Mouse (Mus musculus) midbrain, embryonic 15.5 days (tissue): ENCODE measurements at regions not wholly inside any gene's neighbourhood (a gene's known extent, or its start where the extent isn't known, plus 50 kb on each side); places are given as distances from the start of the nearest gene placed in this dataset.

Experiments used
- ATAC-seq: fragments of 200-750 bp; cut with Nextera tagmentation; replicated peaks from 2 replicates; pipeline ENCODE4 v1.8.0; 2017; ENCODE audit warnings: moderate TSS enrichment
- H3K27ac ChIP-seq: fragments of 300-500 bp; sonication (generic); 2 replicates; pipeline ENCODE4 v1.5.1; 2015; ENCODE audit warnings: mild to moderate bottlenecking, inconsistent platforms
- H3K27me3 ChIP-seq: fragments of 300-500 bp; sonication (generic); replicated peaks from 2 replicates; pipeline ENCODE4 v1.6.1; 2015; ENCODE audit warnings: inconsistent platforms
- H3K36me3 ChIP-seq: fragments of 300-500 bp; sonication (generic); replicated peaks from 2 replicates; pipeline ENCODE4 v1.6.1; 2015; ENCODE audit warnings: inconsistent platforms
- H3K4me1 ChIP-seq: fragments of 300-500 bp; sonication (generic); 2 replicates; pipeline ENCODE4 v1.6.1; 2015; ENCODE audit warnings: inconsistent platforms
- H3K4me2 ChIP-seq: fragments of 300-500 bp; sonication (generic); 2 replicates; pipeline ENCODE4 v1.6.1; 2015; ENCODE audit warnings: inconsistent platforms, mild to moderate bottlenecking, moderate library complexity
- H3K4me3 ChIP-seq: fragments of 300-500 bp; sonication (generic); 2 replicates; pipeline ENCODE4 v1.5.1; 2015; ENCODE audit warnings: mild to moderate bottlenecking, inconsistent platforms
- H3K9ac ChIP-seq: fragments of 300-500 bp; sonication (generic); 2 replicates; pipeline ENCODE4 v1.6.1; 2015; ENCODE audit warnings: mild to moderate bottlenecking, inconsistent platforms
- H3K9me3 ChIP-seq: fragments of 300-500 bp; sonication (generic); 2 replicates; pipeline ENCODE4 v1.6.1; 2016; ENCODE audit warnings: inconsistent platforms
- WGBS: fragments of 180-500 bp; shearing (Covaris S2); methylation state at CpG from one replicate; pipeline ENCODE4 v1.1.7; 2015; ENCODE audit warnings: mixed read lengths; 5-methylcytosine and 5-hydroxymethylcytosine counted together

GRCm38 (mm10) chr9:95282996-95283395, 123.5 kb downstream of the Chst2 start:
- no peaks in the 10 kb centered on the region for H3K36me3 ChIP-seq
- no peak overlapping the region for H3K9ac ChIP-seq
- no peak overlapping the region for H3K4me3 ChIP-seq
- H3K9me3 ChIP-seq, result no peaks in the 10 kb centered on the region
- no peaks in the 10 kb centered on the region for H3K4me1 ChIP-seq
- ATAC-seq, result no peak
- H3K27ac ChIP-seq, result no peak overlapping the region
- H3K27me3 ChIP-seq, result no peaks in the 10 kb centered on the region
- 88% methylated on average over 3 of the region's 3 CpGs for WGBS
- H3K4me2 ChIP-seq, result no peak overlapping the region

- 95% methylated on average over 2 of the region's 2 CpGs for WGBS
- no peaks in the 10 kb centered on the region for H3K27me3 ChIP-seq
- H3K27ac ChIP-seq, result no peak overlapping the region
- H3K4me3 ChIP-seq, result no peak overlapping the region
- H3K9ac ChIP-seq, result no peak overlapping the region
- H3K9me3 ChIP-seq, result no peaks in the 10 kb centered on the region
- no peak for ATAC-seq
- no peaks in the 10 kb centered on the region for H3K4me1 ChIP-seq
- H3K4me2 ChIP-seq, result no peak overlapping the region
- H3K36me3 ChIP-seq, result no peaks in the 10 kb centered on the region
These were observed 124.0 kb downstream of the Chst2 start for GRCm38 (mm10) chr9:95282502-95282901.
